Mouse (Mus musculus) liver, adult 2 months (tissue): ENCODE data around the gene Pif1.

Experiments
- CTCF ChIP-seq: fragments of 200-500 bp; IDR thresholded peaks from 2 replicates; pipeline ENCODE4 v1.5.1; 2011; ENCODE audit warnings: low read depth, low read length, control low read depth
- POLR2A ChIP-seq: fragments of 200-500 bp; IDR thresholded peaks from 2 replicates; pipeline ENCODE4 v1.6.1; 2011; ENCODE audit warnings: low read length, control low read depth; ENCODE audit not compliant: insufficient read depth; ENCODE audit errors: extremely low read depth

GRCm38 (mm10) chr9:65629767-65630630 lies 43.0 kb downstream of the Pif1 start:
- TF ChIP-seq CTCF: no peak
- 0 out of 2 replicates have a peak, but pooled peaks have one; percentile 19 for TF ChIP-seq POLR2A
